Mouse (Mus musculus): Measurements from ENCODE around the gene Ift80. TPM values are rescaled to one million over a fixed set of nuclear protein-coding genes. Genes with fewer than 3 reads are reported as not detected.
A peak's percentile ranks its signal among the peaks of the same experiment; 100 is the strongest.
"Not testable (repeated sequence)": the region's sequence is repeated elsewhere in the genome, so short reads cannot be mapped to it uniquely, and the experiment has no call there.

Gene Ift80
- polyA plus RNA-seq, 1 experiment from 2014 or later, result 20.1 TPM

DNA sequence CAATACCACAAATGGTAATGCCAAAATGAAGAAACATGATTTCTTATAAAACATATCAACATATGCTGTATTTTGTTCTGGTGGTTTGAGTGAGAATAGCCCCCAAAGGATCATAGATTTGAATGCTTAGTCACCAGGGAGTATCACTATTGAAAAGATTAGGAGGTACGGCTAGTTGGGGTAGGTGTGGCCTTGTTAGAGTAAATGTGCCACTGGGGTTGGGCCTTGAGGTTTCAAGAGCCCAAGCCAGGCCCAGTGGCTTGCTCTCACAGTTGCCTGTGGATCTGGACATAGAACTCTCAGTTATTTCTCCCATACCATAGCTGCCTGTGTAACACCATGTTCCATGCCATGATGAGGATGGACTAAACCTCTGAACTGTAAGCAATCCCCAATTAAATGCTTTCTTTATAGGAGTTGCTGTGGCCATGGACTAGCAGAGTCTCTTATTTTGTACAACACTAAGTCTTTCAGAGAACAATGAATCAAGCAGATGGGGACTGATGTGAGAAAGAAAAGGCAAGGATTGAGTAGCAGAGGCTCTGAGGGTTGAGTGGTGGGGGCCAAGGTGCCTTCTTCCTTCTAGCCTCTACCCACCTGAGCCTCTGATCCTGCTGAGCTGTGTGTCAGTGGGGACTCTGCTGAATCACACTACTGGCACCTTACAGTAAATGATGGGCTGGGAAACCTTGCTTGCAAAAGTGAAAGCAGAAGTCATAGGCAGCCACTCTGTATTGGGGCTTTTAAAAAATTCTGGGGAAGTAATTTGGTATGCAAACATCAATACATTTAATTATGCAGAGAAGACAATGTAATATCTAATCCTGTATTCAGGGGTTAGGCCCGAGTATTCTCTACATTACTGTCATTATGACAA, 99.2 kb downstream of the Ift80 start:
- H3K9ac ChIP-seq (replicated peaks; ENCODE audit: low read length), result no peak overlapping the region
- no peak overlapping the region for H3K4me2 ChIP-seq (replicated peaks; ENCODE audit: low read depth, low read length)
- H3K9me3 ChIP-seq (ENCODE audit: low read length), result no peaks in the 10 kb centered on the region
- H3K27ac ChIP-seq (ENCODE audit: low read length), result no peak overlapping the region
- 84% methylated on average over 2 of the region's 2 CpGs for WGBS
- no peaks in the 10 kb centered on the region for H3K4me1 ChIP-seq (ENCODE audit: insufficient read depth, low read length)
- H3K27me3 ChIP-seq (ENCODE audit: insufficient read depth, low read length), result no peaks in the 10 kb centered on the region
- H3K36me3 ChIP-seq (ENCODE audit: insufficient read depth, low read length), result 0 out of 2 replicates have a peak, but pooled peaks cover 3% of the 10 kb centered on the region
- no peak for ATAC-seq (ENCODE audit: low FRiP score, low TSS enrichment)
- H3K4me3 ChIP-seq (ENCODE audit: low read length), result no peak overlapping the region

- H3K9me3 ChIP-seq (ENCODE audit: low read length); H3K4me3 ChIP-seq (ENCODE audit: low read length); H3K9ac ChIP-seq (replicated peaks; ENCODE audit: low read length); H3K36me3 ChIP-seq (ENCODE audit: insufficient read depth, low read length); H3K4me2 ChIP-seq (replicated peaks; ENCODE audit: low read depth, low read length); H3K4me1 ChIP-seq (ENCODE audit: insufficient read depth, low read length); H3K27ac ChIP-seq (ENCODE audit: low read length); H3K27me3 ChIP-seq (ENCODE audit: insufficient read depth, low read length): not testable (repeated sequence)
- 90% methylated on average over 19 of the region's 20 CpGs for WGBS
- peak; percentile 51; the same call in 1 of the 2 replicates for ATAC-seq (ENCODE audit: low FRiP score, low TSS enrichment)
Measured at GRCm38 (mm10) chr3:68902636-68903035, 101.7 kb downstream of the Ift80 start.

GRCm38 (mm10) chr3:68897154-68897553, 107.2 kb downstream of the Ift80 start:
- Histone ChIP-seq H3K4me2 (replicated peaks; ENCODE audit: low read depth, low read length) (no peak overlapping the region), H3K27me3 (ENCODE audit: insufficient read depth, low read length) (no peaks in the 10 kb centered on the region), H3K9me3 (ENCODE audit: low read length) (no peaks in the 10 kb centered on the region; the same call in 1 of the 2 replicates), H3K27ac (ENCODE audit: low read length) (no peak overlapping the region), H3K9ac (replicated peaks; ENCODE audit: low read length) (no peak overlapping the region), H3K4me3 (ENCODE audit: low read length) (no peak overlapping the region), H3K36me3 (ENCODE audit: insufficient read depth, low read length) (peaks cover 4% of the 10 kb centered on the region; the same call in 1 of the 2 replicates), H3K4me1 (ENCODE audit: insufficient read depth, low read length) (no peaks in the 10 kb centered on the region)
- no peak for ATAC-seq (ENCODE audit: low FRiP score, low TSS enrichment)
- WGBS, result 91% methylated on average over 5 of the region's 5 CpGs

GRCm38 (mm10) chr3:68895426-68895825, 108.9 kb downstream of the Ift80 start:
- Histone ChIP-seq H3K27me3 (ENCODE audit: insufficient read depth, low read length) (no peaks in the 10 kb centered on the region), H3K4me1 (ENCODE audit: insufficient read depth, low read length) (no peaks in the 10 kb centered on the region), H3K36me3 (ENCODE audit: insufficient read depth, low read length) (peaks cover 3% of the 10 kb centered on the region; the same call in 1 of the 2 replicates), H3K27ac (ENCODE audit: low read length) (no peak overlapping the region), H3K9me3 (ENCODE audit: low read length) (no peaks in the 10 kb centered on the region; the same call in 1 of the 2 replicates), H3K9ac (replicated peaks; ENCODE audit: low read length) (no peak overlapping the region), H3K4me3 (ENCODE audit: low read length) (no peak overlapping the region), H3K4me2 (replicated peaks; ENCODE audit: low read depth, low read length) (no peak overlapping the region)
- no peak for ATAC-seq (ENCODE audit: low FRiP score, low TSS enrichment)
- 69% methylated on average over 4 of the region's 4 CpGs for WGBS

DNA sequence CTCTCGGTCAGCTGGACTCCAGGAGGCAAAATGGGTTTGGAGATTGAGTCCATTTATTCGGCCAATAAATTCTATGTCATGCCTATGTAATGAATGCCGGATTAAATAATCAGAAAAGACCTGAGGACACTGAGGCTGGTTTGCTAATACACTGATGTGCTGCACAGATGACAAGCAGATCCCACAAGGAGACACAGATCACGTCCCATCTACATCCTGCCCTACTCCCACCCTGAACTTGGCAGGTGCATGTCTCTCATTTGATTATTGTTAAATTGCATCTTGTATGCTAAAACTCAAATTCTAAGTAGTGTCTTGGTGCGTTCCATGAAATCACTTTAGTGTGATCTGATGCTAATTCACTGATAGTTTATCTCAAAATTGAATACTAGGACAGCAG, 117.5 kb downstream of the Ift80 start:
- WGBS, result 85% methylated on average over 5 of the region's 5 CpGs
- Histone ChIP-seq H3K27ac (ENCODE audit: low read length) (no peak overlapping the region), H3K4me2 (replicated peaks; ENCODE audit: low read depth, low read length) (no peak overlapping the region), H3K4me1 (ENCODE audit: insufficient read depth, low read length) (no peaks in the 10 kb centered on the region), H3K36me3 (ENCODE audit: insufficient read depth, low read length) (no peaks in the 10 kb centered on the region), H3K4me3 (ENCODE audit: low read length) (no peak overlapping the region), H3K27me3 (ENCODE audit: insufficient read depth, low read length) (no peaks in the 10 kb centered on the region), H3K9me3 (ENCODE audit: low read length) (no peaks in the 10 kb centered on the region), H3K9ac (replicated peaks; ENCODE audit: low read length) (no peak overlapping the region)
- no peak for ATAC-seq (ENCODE audit: low FRiP score, low TSS enrichment)

- Histone ChIP-seq H3K9ac (replicated peaks; ENCODE audit: low read length) (no peak overlapping the region), H3K4me3 (ENCODE audit: low read length) (no peak overlapping the region), H3K27me3 (ENCODE audit: insufficient read depth, low read length) (peaks cover 12% of the 10 kb centered on the region), H3K4me1 (ENCODE audit: insufficient read depth, low read length) (peaks cover 10% of the 10 kb centered on the region), H3K36me3 (ENCODE audit: insufficient read depth, low read length) (no peaks in the 10 kb centered on the region), H3K27ac (ENCODE audit: low read length) (no peak overlapping the region), H3K4me2 (replicated peaks; ENCODE audit: low read depth, low read length) (no peak overlapping the region), H3K9me3 (ENCODE audit: low read length) (no peaks in the 10 kb centered on the region)
- no peak for ATAC-seq (ENCODE audit: low FRiP score, low TSS enrichment)
- WGBS, result 88% methylated on average over 2 of the region's 2 CpGs
Measured at GRCm38 (mm10) chr3:68874079-68874478, 130.3 kb downstream of the Ift80 start.

DNA sequence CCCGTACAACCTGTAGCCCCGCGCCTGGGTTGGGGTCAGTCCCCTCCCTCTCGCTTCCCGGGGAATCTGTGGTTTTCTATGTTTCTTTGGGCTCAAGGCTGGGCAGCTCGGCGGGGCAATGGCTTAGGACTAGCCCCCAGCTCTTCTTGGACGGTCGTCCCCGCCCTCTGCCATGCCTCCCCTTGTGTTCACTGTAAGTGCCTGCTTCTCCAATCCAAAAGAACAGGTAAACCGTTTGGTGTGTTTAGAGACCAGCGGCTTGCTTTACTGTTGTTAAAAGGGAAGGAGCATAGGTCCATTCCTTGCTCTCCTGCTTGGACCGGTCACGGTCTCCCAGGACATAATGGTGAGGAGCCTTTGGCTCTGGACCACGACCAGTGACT, 133.8 kb downstream of the Ift80 start:
- Histone ChIP-seq H3K36me3 (ENCODE audit: insufficient read depth, low read length) (no peaks in the 10 kb centered on the region), H3K4me2 (replicated peaks; ENCODE audit: low read depth, low read length) (peak overlapping the region; percentile 100), H3K4me1 (ENCODE audit: insufficient read depth, low read length) (peaks cover 13% of the 10 kb centered on the region), H3K4me3 (ENCODE audit: low read length) (peak overlapping the region; percentile 58), H3K27me3 (ENCODE audit: insufficient read depth, low read length) (peaks cover 27% of the 10 kb centered on the region), H3K27ac (ENCODE audit: low read length) (no peak overlapping the region), H3K9me3 (ENCODE audit: low read length) (no peaks in the 10 kb centered on the region), H3K9ac (replicated peaks; ENCODE audit: low read length) (peak overlapping the region; percentile 61)
- WGBS, result 4% methylated on average over 15 of the region's 15 CpGs
- peak; percentile 16 for ATAC-seq (ENCODE audit: low FRiP score, low TSS enrichment)

DNA sequence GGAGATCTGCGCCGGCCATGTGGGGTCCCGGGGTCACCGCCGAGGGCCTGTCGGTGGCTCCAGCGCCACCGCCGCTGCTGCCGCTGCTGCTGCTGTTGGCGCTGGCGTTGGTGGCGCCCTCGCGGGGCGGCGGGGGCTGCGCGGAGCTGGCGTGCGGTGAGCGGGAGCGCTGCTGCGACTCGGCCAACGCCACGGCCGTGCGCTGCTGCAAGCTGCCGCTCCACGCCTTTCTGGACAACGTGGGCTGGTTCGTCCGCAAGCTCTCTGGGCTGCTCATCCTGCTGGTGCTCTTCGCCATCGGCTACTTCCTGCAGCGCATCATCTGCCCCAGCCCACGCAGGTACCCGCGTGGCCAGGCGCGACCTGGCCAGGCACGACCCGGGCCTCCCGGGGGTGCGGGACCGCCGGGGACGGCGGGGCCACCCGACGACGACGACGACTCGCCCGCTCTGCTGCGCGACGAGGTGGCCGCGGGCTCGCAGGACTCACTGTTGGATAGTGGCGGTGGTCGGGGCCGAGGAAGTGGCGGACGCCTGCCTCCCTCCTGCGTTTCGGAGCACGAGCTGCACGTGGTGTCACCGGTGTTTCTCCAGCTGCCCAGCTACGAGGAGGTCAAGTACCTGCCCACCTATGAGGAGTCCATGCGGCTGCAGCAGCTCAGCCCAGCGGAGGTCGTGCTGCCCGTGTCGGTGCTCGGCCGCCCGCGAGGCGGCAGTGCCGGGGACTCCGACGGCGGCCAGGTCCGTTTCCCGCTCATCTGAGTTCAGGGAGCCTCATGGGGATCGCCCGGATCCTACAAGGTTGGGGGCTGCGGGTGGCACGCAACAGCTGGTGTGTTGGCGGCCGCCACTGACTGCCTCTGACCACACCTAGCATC, 134.4 kb downstream of the Ift80 start:
- Histone ChIP-seq H3K4me3 (ENCODE audit: low read length) (peak overlapping the region; percentile 58), H3K9me3 (ENCODE audit: low read length) (no peaks in the 10 kb centered on the region), H3K27me3 (ENCODE audit: insufficient read depth, low read length) (peaks cover 27% of the 10 kb centered on the region), H3K27ac (ENCODE audit: low read length) (no peak overlapping the region), H3K4me2 (replicated peaks; ENCODE audit: low read depth, low read length) (peak overlapping the region; percentile 100), H3K4me1 (ENCODE audit: insufficient read depth, low read length) (peaks cover 13% of the 10 kb centered on the region), H3K36me3 (ENCODE audit: insufficient read depth, low read length) (no peaks in the 10 kb centered on the region), H3K9ac (replicated peaks; ENCODE audit: low read length) (peak overlapping the region; percentile 61)
- peak; percentile 79 for ATAC-seq (ENCODE audit: low FRiP score, low TSS enrichment)
- WGBS, result under 1% methylated on average over 94 of the region's 96 CpGs

DNA sequence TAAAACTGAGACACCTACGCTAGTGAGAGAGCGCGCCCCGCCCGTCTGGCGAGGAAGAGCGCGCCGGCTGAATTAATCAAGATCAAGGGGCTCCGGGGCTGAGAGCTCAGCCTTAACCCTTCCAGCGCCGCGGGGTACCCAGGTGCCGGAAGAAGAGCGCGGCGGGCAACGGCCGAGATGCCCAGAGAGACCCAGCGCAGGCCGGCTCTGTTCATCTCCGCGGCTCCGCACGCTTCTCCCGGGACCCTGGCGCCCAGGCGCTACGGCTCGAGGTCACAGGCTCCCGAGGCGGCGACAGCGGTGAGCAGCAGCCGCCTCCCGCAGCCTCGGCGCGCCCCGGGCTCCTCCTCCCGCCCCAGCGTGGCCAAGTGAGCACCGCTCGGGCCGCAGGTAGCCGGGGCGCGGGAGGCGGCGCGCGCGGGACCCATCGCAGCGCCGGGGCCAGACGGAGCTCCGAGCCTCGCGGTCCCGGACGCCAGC, 135.1 kb downstream of the Ift80 start, which contains the start of gene 1110032F04Rik:
1110032F04Rik (plus strand) TSS at position 376 of the 480 bp plus-strand sequence.
- Histone ChIP-seq H3K9ac (replicated peaks; ENCODE audit: low read length) (peak within 1 kb of the TSS; percentile 61), H3K9me3 (ENCODE audit: low read length) (no peaks in the 10 kb centered on the region), H3K27me3 (ENCODE audit: insufficient read depth, low read length) (peaks cover 27% of the 10 kb centered on the region), H3K4me3 (ENCODE audit: low read length) (peak within 1 kb of the TSS; percentile 58), H3K27ac (ENCODE audit: low read length) (no peak within 1 kb of the TSS), H3K36me3 (ENCODE audit: insufficient read depth, low read length) (no peaks in the 10 kb centered on the region), H3K4me1 (ENCODE audit: insufficient read depth, low read length) (peaks cover 13% of the 10 kb centered on the region), H3K4me2 (replicated peaks; ENCODE audit: low read depth, low read length) (peak within 1 kb of the TSS; percentile 100)
- ATAC-seq (ENCODE audit: low FRiP score, low TSS enrichment), result peak; percentile 83
- WGBS, result under 1% methylated on average over 62 of the region's 62 CpGs
